Mouse (Mus musculus): ENCODE data around the gene H1fx. TPM values are rescaled to one million over a fixed set of nuclear protein-coding genes. Genes with fewer than 3 reads are reported as not detected.
A peak's percentile ranks its signal among the peaks of the same experiment; 100 is the strongest.
"Not testable (repeated sequence)": the region's sequence is repeated elsewhere in the genome, so short reads cannot be mapped to it uniquely, and the experiment has no call there.

The H1fx gene
- polyA plus RNA-seq, 1 experiment from 2014 or later, result 26.5 TPM

DNA sequence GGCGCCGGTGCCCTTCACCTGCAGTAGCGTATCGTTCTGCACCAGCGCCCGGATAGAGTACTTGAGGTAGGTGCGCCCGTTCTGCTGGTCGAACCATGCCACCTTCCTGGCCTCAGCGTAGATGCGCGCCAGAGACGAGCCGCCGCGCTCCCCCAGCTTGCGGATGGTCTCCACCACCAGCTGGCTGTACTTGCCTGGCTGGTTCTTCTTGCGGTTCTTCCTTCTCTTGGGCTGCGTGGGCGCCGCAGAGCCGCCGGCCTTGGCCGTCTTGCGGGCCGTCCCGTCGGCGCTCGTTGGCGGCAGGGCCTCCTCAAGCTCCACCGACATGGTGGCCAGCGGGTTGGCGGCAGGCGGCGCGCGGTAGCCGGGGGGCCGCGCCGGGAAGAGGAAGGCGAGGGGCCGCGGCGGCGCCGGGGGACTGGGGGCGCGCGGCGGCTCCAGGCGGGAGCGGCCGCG lies 379 bp downstream of the H1fx start:
- peak; percentile 21 for DNase-seq (ENCODE audit: low spot score)

DNA sequence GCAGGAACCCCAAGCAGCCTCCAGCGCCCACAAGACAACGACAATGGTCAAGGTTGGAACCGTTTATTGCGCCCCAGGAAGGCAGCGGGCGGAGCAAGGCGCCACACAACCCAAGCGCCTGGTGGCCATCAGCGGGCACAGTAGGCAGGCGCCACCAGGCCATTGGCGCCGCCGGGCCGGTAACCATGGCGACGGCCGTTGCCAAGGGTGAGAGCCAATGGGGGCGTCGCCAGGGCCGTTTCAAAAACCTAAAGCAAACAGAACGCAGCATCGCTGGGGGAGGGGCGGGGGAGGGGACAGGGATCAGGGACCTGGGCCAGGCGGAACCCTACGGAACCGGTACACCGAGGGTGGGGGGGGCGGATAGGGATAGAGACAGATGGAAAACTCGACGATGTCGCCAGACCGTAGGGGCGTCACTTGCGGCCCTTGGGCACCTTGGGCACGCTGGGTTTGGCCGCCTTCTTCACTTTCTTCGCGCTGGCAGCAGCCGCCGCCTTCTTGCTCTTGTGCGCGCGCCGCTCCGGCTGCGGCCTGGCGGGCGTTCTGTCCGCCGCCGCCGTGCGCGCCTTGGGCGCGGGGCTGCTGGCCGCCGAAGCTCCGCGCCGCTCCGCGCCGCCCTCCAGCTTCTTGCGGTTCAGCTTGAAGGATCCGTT lies 935 bp downstream of the H1fx start:
- peak; percentile 35 for DNase-seq (ENCODE audit: low spot score)

DNA sequence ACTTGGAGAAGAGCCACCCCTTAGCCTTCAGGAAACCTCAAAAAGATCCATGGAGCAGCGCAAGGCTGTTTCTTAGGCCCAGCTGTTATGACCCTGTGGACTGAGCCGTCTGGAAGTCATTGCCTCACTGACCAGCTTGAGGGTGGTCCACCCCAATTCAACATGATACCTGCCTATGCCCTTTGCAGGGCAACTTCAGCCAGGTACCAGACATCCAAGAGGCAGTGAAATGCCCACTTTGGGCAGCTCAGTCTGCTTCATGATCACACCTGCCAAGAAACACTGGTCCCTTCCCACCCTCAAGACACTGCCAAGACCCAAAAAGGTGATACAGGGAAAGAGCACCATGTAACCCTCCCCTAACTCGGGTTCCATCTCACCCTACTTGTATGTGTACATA lies 1.7 kb downstream of the H1fx start:
- DNase-seq (ENCODE audit: low spot score), result no peak

DNA sequence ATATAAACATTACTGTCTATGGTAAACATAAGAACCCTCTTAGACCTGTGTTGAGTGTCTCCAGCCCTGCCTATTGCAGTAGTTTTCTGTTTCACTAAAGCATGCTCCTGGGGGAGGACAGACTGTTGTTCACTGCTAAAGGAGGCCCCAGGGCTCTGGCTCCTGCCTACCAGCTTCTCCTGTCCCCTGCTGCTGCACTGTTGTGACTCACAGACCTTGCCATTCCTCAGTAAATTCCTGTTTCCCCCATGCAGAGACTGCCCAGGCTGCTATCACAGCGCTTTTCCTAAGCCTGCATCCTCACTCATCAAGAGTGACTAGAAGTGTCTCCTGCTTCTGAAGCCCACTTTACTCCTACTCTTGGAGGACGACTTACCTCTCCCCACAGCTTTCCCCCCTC lies 11.4 kb downstream of the H1fx start:
- DNase-seq (ENCODE audit: low spot score), result no peak

DNA sequence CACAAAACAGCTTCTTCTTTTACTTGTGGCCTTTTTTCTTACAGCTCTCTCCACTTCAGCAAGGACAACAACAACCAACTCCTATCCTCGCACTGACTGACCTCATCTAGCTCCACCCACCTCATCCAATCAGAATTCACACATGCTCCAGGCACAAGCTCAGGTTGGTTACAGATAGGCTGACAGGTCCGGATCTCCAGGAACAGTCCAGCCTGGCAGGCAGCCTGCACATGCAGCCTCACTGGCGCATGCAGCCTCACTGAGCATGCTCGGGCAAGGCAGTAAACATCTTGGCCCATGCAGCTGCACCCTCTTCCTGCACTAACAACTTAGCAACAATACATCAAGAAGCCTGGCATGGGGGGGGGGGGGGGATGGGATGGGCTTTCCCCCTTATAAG lies 19.0 kb downstream of the H1fx start:
- DNase-seq (ENCODE audit: low spot score), result not testable (repeated sequence)

DNA sequence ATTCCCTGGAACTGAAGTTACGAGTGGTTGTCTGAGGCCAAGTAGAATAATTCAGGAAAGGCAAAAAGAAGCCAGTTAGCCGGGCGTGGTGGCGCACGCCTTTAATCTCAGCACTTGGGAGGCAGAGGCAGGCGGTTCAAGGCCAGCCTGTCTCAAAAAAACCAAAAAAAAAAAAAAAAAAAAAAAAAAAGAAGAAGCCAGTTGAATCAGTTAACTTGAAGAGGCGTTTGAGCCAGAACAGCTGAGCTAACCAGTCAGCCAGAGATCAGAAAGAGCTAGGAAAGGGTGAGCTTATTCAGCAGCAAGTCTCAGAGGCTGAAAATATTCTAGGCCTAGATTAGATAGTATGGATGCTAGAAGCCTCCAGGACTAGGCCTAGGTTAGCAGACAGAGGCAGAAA lies 39.3 kb downstream of the H1fx start:
- DNase-seq (ENCODE audit: low spot score), result no peak

DNA sequence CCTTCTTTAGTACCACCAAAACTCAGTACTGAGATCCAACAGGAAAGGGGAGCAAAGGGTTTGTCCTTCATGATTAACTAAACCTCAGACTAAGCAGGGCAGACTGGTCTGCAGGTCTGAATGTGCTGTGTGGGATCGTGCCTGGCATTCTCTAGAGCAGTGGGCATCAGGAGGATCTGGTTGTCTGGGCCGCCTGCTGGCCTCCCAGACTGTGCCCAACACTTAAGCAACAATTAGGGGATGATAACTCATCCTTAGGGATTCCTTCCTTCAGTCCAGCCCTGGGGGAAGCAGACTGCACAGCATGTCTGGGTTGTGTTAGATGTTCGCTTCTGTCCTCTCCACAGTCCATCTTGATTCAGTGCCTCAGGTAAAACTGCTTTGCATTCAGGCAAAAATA lies 42.5 kb downstream of the H1fx start:
- DNase-seq (ENCODE audit: low spot score), result no peak

DNA sequence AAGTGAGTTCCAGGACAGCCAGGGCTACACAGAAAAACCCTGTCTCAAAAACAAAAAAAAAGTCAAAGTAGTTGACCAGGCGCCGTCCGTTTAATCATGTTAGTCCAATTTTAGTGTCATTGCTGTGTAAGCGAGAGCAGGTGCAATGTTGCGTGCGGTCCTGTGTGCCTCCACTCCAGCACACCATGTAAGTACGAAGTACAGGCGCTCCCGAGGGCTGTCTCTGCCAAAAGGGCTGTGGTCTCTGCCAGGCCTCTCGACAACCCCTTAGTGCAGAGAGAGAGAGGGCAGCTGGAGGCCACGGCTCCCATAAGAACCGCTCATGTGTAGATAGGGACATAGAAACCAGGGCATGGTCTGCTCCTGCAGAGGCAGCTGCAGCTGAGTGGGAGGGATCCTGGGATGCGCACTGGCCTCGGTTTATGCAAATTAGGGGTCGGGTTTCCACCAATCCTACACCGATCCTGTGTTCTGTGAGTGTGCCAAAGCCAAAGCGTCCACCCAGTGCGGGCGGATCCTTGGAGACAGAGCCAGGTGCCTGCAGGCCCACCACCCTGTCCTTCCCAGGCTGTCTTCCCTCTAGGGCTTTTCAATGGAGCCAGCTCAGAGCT lies 44.2 kb downstream of the H1fx start:
- DNase-seq (ENCODE audit: low spot score), result no peak

DNA sequence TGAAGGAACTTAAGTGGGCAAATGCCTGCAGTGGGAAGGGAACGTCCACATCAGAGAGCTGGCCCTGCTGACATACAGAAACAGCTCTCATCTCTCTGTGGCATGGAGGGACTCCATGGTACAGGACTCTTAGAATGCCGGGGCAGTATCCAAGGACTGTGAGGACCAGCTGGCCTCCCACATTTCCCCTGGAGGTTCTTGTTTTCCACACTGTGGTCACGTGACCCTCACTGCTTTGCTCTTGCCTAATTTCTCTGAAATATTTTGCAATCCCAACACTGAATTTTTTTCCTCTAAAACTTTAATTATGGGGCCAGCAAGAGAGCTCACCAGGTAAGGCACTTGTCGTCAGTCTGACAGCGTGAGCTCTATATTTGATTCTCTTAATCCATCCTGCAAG lies 46.4 kb downstream of the H1fx start:
- no peak for DNase-seq (ENCODE audit: low spot score)

Small RNA genes within 50 kb of the gene (microRNA-seq; reads per million reads assigned to microRNA genes)
- not detected for gene Gm47286 (ENCODE audit: borderline number of aligned reads)

Other genes with a start within 250 kb of the H1fx start
- 0.49 and 0.85 TPM in 2 replicates for gene Gp9, start 203.6 kb downstream of the H1fx start, polyA plus RNA-seq (2015; fragmentation: Nextera tagmentation; extraction: Ambion mirVana)
- gene Rab43, start 169.5 kb downstream of the H1fx start, polyA plus RNA-seq (2015; fragmentation: Nextera tagmentation; extraction: Ambion mirVana), result 9.9 and 11.7 TPM in 2 replicates
- gene Gm45140, start 145.8 kb downstream of the H1fx start, polyA plus RNA-seq (2015; fragmentation: Nextera tagmentation; extraction: Ambion mirVana), result 2.3 and 2.5 TPM in 2 replicates
- 75.0 and 78.3 TPM in 2 replicates for gene Isy1, start 142.8 kb downstream of the H1fx start, polyA plus RNA-seq (2015; fragmentation: Nextera tagmentation; extraction: Ambion mirVana)
- 1,228 and 1,268 TPM in 2 replicates for gene Cnbp, start 130.5 kb downstream of the H1fx start, polyA plus RNA-seq (2015; fragmentation: Nextera tagmentation; extraction: Ambion mirVana)
- 75.0 and 75.5 TPM in 2 replicates for gene Copg1, start 93.8 kb downstream of the H1fx start, polyA plus RNA-seq (2015; fragmentation: Nextera tagmentation; extraction: Ambion mirVana)
- gene Hmces, start 67.7 kb downstream of the H1fx start, polyA plus RNA-seq (2015; fragmentation: Nextera tagmentation; extraction: Ambion mirVana), result 49.3 and 50.0 TPM in 2 replicates
- gene Rab7, start 63.6 kb upstream of the H1fx start, polyA plus RNA-seq (2015; fragmentation: Nextera tagmentation; extraction: Ambion mirVana), result 194 and 223 TPM in 2 replicates
- gene Rpn1, start 102.8 kb upstream of the H1fx start, polyA plus RNA-seq (2015; fragmentation: Nextera tagmentation; extraction: Ambion mirVana), result 177 and 200 TPM in 2 replicates
- gene Gata2, start 212.3 kb upstream of the H1fx start, polyA plus RNA-seq (2015; fragmentation: Nextera tagmentation; extraction: Ambion mirVana), result 1.6 and 1.8 TPM in 2 replicates
- gene Dnajb8, start 240.6 kb upstream of the H1fx start, polyA plus RNA-seq (2015; fragmentation: Nextera tagmentation; extraction: Ambion mirVana), result not detected in 2 replicates

All from thymus, postnatal 0 days (tissue).